Mouse (Mus musculus) thymus, adult 2 months (tissue): Measurements from ENCODE around the gene Stra6l.

Source experiments
- CTCF ChIP-seq: fragments of 200-500 bp; IDR thresholded peaks from 2 replicates; pipeline ENCODE4 v1.5.1; 2012; ENCODE audit warnings: mild to moderate bottlenecking, control low read depth, low read length, moderate library complexity, borderline replicate concordance; ENCODE audit not compliant: control insufficient read depth, poor library complexity, insufficient read depth; ENCODE audit errors: extremely low read depth
- POLR2A ChIP-seq: fragments of 200-500 bp; IDR thresholded peaks from 2 replicates; pipeline ENCODE4 v1.6.1; 2012; ENCODE audit warnings: mild to moderate bottlenecking, low read length, control low read depth, moderate library complexity; ENCODE audit not compliant: control insufficient read depth, poor library complexity, insufficient read depth; ENCODE audit errors: extremely low read depth

GRCm38 (mm10) chr4:45917091-45917490 is 68.6 kb downstream of the Stra6l start:
- TF ChIP-seq CTCF (no peak), POLR2A (no peak)
